Mouse (Mus musculus): ENCODE results near the gene Rlim. TPM values are rescaled to one million over a fixed set of nuclear protein-coding genes. Genes with fewer than 3 reads are reported as not detected.

Rlim gene
- polyA plus RNA-seq (2015; fragmentation: Nextera tagmentation; extraction: Ambion mirVana): 34.2 and 38.9 TPM in 2 replicates

DNA sequence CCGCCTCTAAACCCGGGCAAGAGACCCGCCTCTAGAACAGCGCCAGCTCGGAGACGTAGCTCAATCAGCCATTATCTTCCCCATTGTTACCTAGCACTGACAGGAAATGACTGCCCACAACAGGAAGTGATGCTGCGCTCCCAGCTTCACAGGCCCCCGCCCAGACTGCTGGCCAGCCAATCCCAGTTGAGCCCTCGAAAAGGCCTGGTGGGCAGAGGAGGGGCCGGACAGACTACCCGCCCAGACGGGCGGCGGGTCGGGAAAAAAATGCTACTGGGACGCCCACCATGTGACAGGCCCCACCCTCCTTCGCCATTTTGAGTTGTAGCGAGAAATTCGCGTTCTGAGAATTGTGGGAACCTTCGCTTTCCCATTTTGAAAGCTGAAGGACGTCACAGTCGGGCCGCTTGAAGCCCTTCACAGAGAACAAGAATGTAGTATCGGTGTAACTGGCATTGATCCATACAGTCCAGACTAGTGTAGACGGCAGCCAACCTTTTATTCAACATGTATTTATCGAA is at the start of gene Rlim:
TSS of gene Rlim (minus strand) at position 116 of the 521 bp plus-strand sequence.
- Histone ChIP-seq H3K4me1 (ENCODE audit: insufficient read depth, low read length) (no peaks in the 10 kb centered on the region), H3K9ac (replicated peaks; ENCODE audit: low read length) (peak within 1 kb of the TSS; percentile 86), H3K27ac (ENCODE audit: low read length) (peak within 1 kb of the TSS; percentile 90), H3K9me3 (ENCODE audit: low read length) (peaks cover 3% of the 10 kb centered on the region; the same call in 1 of the 2 replicates), H3K4me2 (replicated peaks; ENCODE audit: low read depth, low read length) (peak within 1 kb of the TSS; percentile 57), H3K36me3 (ENCODE audit: insufficient read depth, low read length) (no peaks in the 10 kb centered on the region), H3K4me3 (ENCODE audit: low read length) (peak within 1 kb of the TSS; percentile 79), H3K27me3 (ENCODE audit: insufficient read depth, low read length) (peaks cover 3% of the 10 kb centered on the region; the same call in 1 of the 2 replicates)
- 28% methylated on average over 27 of the region's 27 CpGs for WGBS
- ATAC-seq (ENCODE audit: low FRiP score, low TSS enrichment): peak; percentile 100

GRCm38 (mm10) chrX:104017196-104017595 is 36.1 kb upstream of the Rlim start:
- Histone ChIP-seq H3K27me3 (ENCODE audit: insufficient read depth, low read length) (peaks cover 4% of the 10 kb centered on the region; the same call in 1 of the 2 replicates), H3K4me3 (ENCODE audit: low read length) (no peak overlapping the region), H3K36me3 (ENCODE audit: insufficient read depth, low read length) (no peaks in the 10 kb centered on the region), H3K27ac (ENCODE audit: low read length) (no peak overlapping the region), H3K4me2 (replicated peaks; ENCODE audit: low read depth, low read length) (no peak overlapping the region), H3K9ac (replicated peaks; ENCODE audit: low read length) (no peak overlapping the region), H3K9me3 (ENCODE audit: low read length) (no peaks in the 10 kb centered on the region), H3K4me1 (ENCODE audit: insufficient read depth, low read length) (no peaks in the 10 kb centered on the region)
- ATAC-seq (ENCODE audit: low FRiP score, low TSS enrichment): no peak
- WGBS: 38% methylated on average over 1 of the region's 1 CpGs

DNA sequence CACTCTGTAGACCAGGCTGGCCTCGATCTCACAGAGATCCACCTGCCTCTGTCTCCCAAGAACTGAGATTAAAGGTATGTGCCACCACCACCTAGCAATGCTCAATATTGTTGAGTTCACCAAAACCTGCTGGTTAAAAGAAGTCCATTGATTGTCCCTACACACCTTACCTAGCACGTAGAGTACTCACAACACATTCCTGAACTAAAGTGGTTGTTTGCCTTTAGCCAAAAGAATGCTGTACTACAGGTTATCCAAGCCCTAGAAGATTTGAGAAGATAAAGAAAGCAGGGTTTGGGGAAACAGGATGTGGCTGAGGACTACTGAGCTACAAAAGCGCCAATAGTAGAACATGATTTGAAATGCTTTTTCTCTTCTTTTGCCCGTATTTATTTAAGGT is 34.0 kb upstream of the Rlim start:
- WGBS: 83% methylated on average over 4 of the region's 4 CpGs
- Histone ChIP-seq H3K9ac (replicated peaks; ENCODE audit: low read length) (no peak overlapping the region), H3K4me1 (ENCODE audit: insufficient read depth, low read length) (no peaks in the 10 kb centered on the region), H3K27ac (ENCODE audit: low read length) (no peak overlapping the region), H3K36me3 (ENCODE audit: insufficient read depth, low read length) (no peaks in the 10 kb centered on the region), H3K4me2 (replicated peaks; ENCODE audit: low read depth, low read length) (no peak overlapping the region), H3K9me3 (ENCODE audit: low read length) (no peaks in the 10 kb centered on the region), H3K27me3 (ENCODE audit: insufficient read depth, low read length) (peaks cover 4% of the 10 kb centered on the region; the same call in 1 of the 2 replicates), H3K4me3 (ENCODE audit: low read length) (no peak overlapping the region)
- no peak for ATAC-seq (ENCODE audit: low FRiP score, low TSS enrichment)

DNA sequence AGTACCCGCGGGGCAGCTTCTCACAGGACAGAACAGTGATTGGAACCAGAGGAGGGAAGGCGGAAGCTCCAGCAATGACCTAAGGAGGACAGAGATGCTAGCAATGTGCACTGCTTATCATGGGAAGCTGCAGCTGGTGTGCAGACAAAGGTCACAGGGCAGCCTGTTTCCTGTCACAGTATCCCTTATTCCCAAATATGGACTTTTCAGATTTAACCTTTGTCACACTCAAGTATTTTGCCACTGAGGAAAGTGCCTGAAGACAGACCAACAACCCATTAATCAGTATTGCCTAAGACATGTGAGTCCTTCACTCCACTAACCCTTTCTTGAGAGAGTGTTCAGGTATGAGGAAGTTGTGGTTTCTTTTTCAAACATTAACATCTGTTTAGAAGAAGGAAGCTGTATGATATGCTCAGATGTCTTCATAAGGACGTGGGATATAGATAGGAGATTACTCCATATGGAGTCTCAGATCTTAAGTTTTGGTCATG is 32.3 kb upstream of the Rlim start:
- ATAC-seq (ENCODE audit: low FRiP score, low TSS enrichment): no peak
- H3K4me2 ChIP-seq (replicated peaks; ENCODE audit: low read depth, low read length): no peak overlapping the region

GRCm38 (mm10) chrX:103994741-103995140 is 13.7 kb upstream of the Rlim start:
- peak; percentile 51; the same call in 1 of the 2 replicates for ATAC-seq (ENCODE audit: low FRiP score, low TSS enrichment)
- no peak overlapping the region for H3K4me3 ChIP-seq (ENCODE audit: low read length)
- 52% methylated on average over 3 of the region's 3 CpGs for WGBS
- H3K4me2 ChIP-seq (replicated peaks; ENCODE audit: low read depth, low read length): no peak overlapping the region
- H3K9me3 ChIP-seq (ENCODE audit: low read length): no peaks in the 10 kb centered on the region
- H3K27me3 ChIP-seq (ENCODE audit: insufficient read depth, low read length): peaks cover 14% of the 10 kb centered on the region
- H3K27ac ChIP-seq (ENCODE audit: low read length): no peak overlapping the region
- H3K4me1 ChIP-seq (ENCODE audit: insufficient read depth, low read length): 0 out of 2 replicates have a peak, but pooled peaks cover 2% of the 10 kb centered on the region
- no peaks in the 10 kb centered on the region for H3K36me3 ChIP-seq (ENCODE audit: insufficient read depth, low read length)
- H3K9ac ChIP-seq (replicated peaks; ENCODE audit: low read length): no peak overlapping the region

More for the DNA sequence above, 32.3 kb upstream of the Rlim start:
- no peaks in the 10 kb centered on the region for H3K36me3 ChIP-seq (ENCODE audit: insufficient read depth, low read length)
- no peak overlapping the region for H3K9ac ChIP-seq (replicated peaks; ENCODE audit: low read length)
- H3K27ac ChIP-seq (ENCODE audit: low read length): no peak overlapping the region
- no peaks in the 10 kb centered on the region; the same call in 1 of the 2 replicates for H3K27me3 ChIP-seq (ENCODE audit: insufficient read depth, low read length)
- no peaks in the 10 kb centered on the region for H3K4me1 ChIP-seq (ENCODE audit: insufficient read depth, low read length)
- 60% methylated on average over 4 of the region's 4 CpGs for WGBS
- no peak overlapping the region for H3K4me3 ChIP-seq (ENCODE audit: low read length)
- H3K9me3 ChIP-seq (ENCODE audit: low read length): 0 out of 2 replicates have a peak, but pooled peaks cover 3% of the 10 kb centered on the region

DNA sequence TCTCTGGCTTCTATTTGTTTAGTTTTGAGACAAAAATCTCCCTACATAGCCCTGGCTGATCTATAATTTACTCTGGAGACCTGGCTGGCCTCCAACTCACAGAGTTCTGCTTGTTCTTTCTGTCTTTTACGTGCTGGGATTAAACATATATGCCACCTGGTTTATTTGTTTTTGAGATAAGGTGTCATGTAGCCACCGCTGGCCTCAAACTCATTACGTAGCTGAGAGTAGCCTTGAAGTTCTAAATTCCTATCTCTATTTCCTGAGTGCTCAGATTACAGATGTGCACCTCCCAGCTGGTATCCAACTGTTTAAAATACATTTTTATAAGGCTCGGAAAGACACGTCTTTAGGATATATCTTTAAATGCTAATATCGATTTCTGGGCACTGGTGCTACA is 12.8 kb upstream of the Rlim start:
- Histone ChIP-seq H3K36me3 (ENCODE audit: insufficient read depth, low read length) (no peaks in the 10 kb centered on the region), H3K4me3 (ENCODE audit: low read length) (no peak overlapping the region), H3K4me1 (ENCODE audit: insufficient read depth, low read length) (0 out of 2 replicates have a peak, but pooled peaks cover 2% of the 10 kb centered on the region), H3K9me3 (ENCODE audit: low read length) (no peaks in the 10 kb centered on the region), H3K27ac (ENCODE audit: low read length) (no peak overlapping the region), H3K27me3 (ENCODE audit: insufficient read depth, low read length) (peaks cover 14% of the 10 kb centered on the region), H3K4me2 (replicated peaks; ENCODE audit: low read depth, low read length) (no peak overlapping the region), H3K9ac (replicated peaks; ENCODE audit: low read length) (no peak overlapping the region)
- WGBS: 53% methylated on average over 6 of the region's 6 CpGs
- ATAC-seq (ENCODE audit: low FRiP score, low TSS enrichment): no peak

DNA sequence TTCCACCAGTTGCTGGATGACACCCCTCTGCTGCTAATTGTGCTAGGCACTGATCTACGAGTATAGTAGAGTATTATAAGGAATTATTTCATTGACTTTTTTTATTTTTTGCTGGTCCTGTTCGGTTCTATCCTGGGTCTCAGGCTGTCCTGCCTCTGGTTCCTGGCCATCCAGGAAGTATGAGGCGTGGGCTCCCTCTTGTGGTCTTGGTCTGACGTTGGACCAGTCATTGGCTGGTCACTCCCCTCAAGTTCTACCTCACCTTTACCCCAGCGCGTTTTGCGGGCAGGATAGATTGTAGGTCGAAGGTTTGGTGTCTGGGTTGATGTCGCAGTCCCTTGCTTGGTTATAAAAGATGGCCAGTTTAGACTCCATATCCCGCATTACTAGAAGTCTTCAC is 10.6 kb upstream of the Rlim start:
- no peaks in the 10 kb centered on the region for H3K36me3 ChIP-seq (ENCODE audit: insufficient read depth, low read length)
- H3K9me3 ChIP-seq (ENCODE audit: low read length): no peaks in the 10 kb centered on the region
- H3K4me3 ChIP-seq (ENCODE audit: low read length): no peak overlapping the region
- no peak overlapping the region for H3K9ac ChIP-seq (replicated peaks; ENCODE audit: low read length)
- WGBS: 45% methylated on average over 10 of the region's 10 CpGs
- H3K27me3 ChIP-seq (ENCODE audit: insufficient read depth, low read length): peaks cover 16% of the 10 kb centered on the region
- 0 out of 2 replicates have a peak, but pooled peaks cover 2% of the 10 kb centered on the region for H3K4me1 ChIP-seq (ENCODE audit: insufficient read depth, low read length)
- H3K4me2 ChIP-seq (replicated peaks; ENCODE audit: low read depth, low read length): no peak overlapping the region
- no peak overlapping the region for H3K27ac ChIP-seq (ENCODE audit: low read length)
- no peak for ATAC-seq (ENCODE audit: low FRiP score, low TSS enrichment)

DNA sequence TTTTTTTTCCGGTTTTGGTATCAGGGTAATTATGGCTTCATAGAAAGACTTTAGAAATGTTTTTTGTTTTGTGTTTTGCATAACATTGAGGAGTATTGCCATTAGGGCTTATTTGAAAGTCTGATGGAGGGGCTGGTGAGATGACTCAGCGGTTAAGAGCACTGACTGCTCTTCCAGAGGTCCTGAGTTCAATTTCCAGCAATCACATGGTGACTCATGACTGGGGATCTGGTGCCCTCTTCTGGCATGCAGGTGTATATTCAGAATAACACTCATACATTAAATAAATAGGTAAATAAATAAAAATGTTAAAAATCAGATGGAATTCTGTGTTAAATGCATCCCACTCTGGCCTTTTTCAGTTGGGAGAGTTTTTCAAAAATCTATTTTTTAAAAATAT is 9.3 kb upstream of the Rlim start:
- Histone ChIP-seq H3K36me3 (ENCODE audit: insufficient read depth, low read length) (no peaks in the 10 kb centered on the region), H3K27ac (ENCODE audit: low read length) (no peak overlapping the region), H3K4me1 (ENCODE audit: insufficient read depth, low read length) (0 out of 2 replicates have a peak, but pooled peaks cover 2% of the 10 kb centered on the region), H3K4me2 (replicated peaks; ENCODE audit: low read depth, low read length) (no peak overlapping the region), H3K9ac (replicated peaks; ENCODE audit: low read length) (no peak overlapping the region), H3K4me3 (ENCODE audit: low read length) (no peak overlapping the region), H3K27me3 (ENCODE audit: insufficient read depth, low read length) (peaks cover 16% of the 10 kb centered on the region), H3K9me3 (ENCODE audit: low read length) (no peaks in the 10 kb centered on the region)
- ATAC-seq (ENCODE audit: low FRiP score, low TSS enrichment): no peak
- WGBS: 71% methylated on average over 2 of the region's 2 CpGs

- Histone ChIP-seq H3K36me3 (ENCODE audit: insufficient read depth, low read length) (no peaks in the 10 kb centered on the region), H3K9me3 (ENCODE audit: low read length) (no peaks in the 10 kb centered on the region), H3K9ac (replicated peaks; ENCODE audit: low read length) (no peak overlapping the region), H3K4me1 (ENCODE audit: insufficient read depth, low read length) (no peaks in the 10 kb centered on the region), H3K27ac (ENCODE audit: low read length) (no peak overlapping the region), H3K4me2 (replicated peaks; ENCODE audit: low read depth, low read length) (no peak overlapping the region), H3K4me3 (ENCODE audit: low read length) (no peak overlapping the region), H3K27me3 (ENCODE audit: insufficient read depth, low read length) (peaks cover 8% of the 10 kb centered on the region; the same call in 1 of the 2 replicates)
- no peak for ATAC-seq (ENCODE audit: low FRiP score, low TSS enrichment)
- 32% methylated on average over 12 of the region's 12 CpGs for WGBS
Measured at GRCm38 (mm10) chrX:103987215-103987964, 6.3 kb upstream of the Rlim start.

- no peak overlapping the region for H3K9ac ChIP-seq (replicated peaks; ENCODE audit: low read length)
- no peaks in the 10 kb centered on the region for H3K36me3 ChIP-seq (ENCODE audit: insufficient read depth, low read length)
- no peak overlapping the region for H3K4me2 ChIP-seq (replicated peaks; ENCODE audit: low read depth, low read length)
- H3K4me3 ChIP-seq (ENCODE audit: low read length): no peak overlapping the region
- H3K27me3 ChIP-seq (ENCODE audit: insufficient read depth, low read length): peaks cover 8% of the 10 kb centered on the region; the same call in 1 of the 2 replicates
- no peaks in the 10 kb centered on the region for H3K4me1 ChIP-seq (ENCODE audit: insufficient read depth, low read length)
- WGBS: 34% methylated on average over 6 of the region's 6 CpGs
- H3K27ac ChIP-seq (ENCODE audit: low read length): no peak overlapping the region
- ATAC-seq (ENCODE audit: low FRiP score, low TSS enrichment): no peak
- H3K9me3 ChIP-seq (ENCODE audit: low read length): peaks cover 3% of the 10 kb centered on the region; the same call in 1 of the 2 replicates
Measured at GRCm38 (mm10) chrX:103986159-103986558, 5.1 kb upstream of the Rlim start.

Measured in kidney, embryonic 16.5 days (tissue).